Mouse (Mus musculus) lung, postnatal 0 days (tissue): ENCODE data around the gene Vav1. TPM values are rescaled to one million over a fixed set of nuclear protein-coding genes. Genes with fewer than 3 reads are reported as not detected.

Experiments
- ATAC-seq: fragments of 200-750 bp; cut with Nextera tagmentation; 2 replicates; pipeline ENCODE4 v1.8.0; 2017; ENCODE audit warnings: moderate library complexity
- DNase-seq: peaks from one replicate; pipeline ENCODE4 v3.0.0-alpha.2; 2016; ENCODE audit warnings: low spot score
- H3K27ac ChIP-seq: fragments of 300-500 bp; sonication (generic); 2 replicates; pipeline ENCODE4 v1.5.1; 2014; ENCODE audit warnings: antibody characterized with exemption, mild to moderate bottlenecking, low read length, mixed read lengths
- H3K27me3 ChIP-seq: fragments of 300-500 bp; sonication (generic); replicated peaks from 2 replicates; pipeline ENCODE4 v1.6.1; 2014; ENCODE audit warnings: low read length, mixed read lengths; ENCODE audit not compliant: insufficient read depth
- H3K36me3 ChIP-seq: fragments of 300-500 bp; sonication (generic); 2 replicates; pipeline ENCODE4 v1.6.1; 2014; ENCODE audit warnings: low read length, mixed read lengths; ENCODE audit not compliant: insufficient read depth
- H3K4me1 ChIP-seq: fragments of 300-500 bp; sonication (generic); 2 replicates; pipeline ENCODE4 v1.6.1; 2014; ENCODE audit warnings: antibody characterized with exemption, low read depth, low read length, mixed read lengths; ENCODE audit not compliant: insufficient read depth
- H3K4me2 ChIP-seq: fragments of 300-500 bp; sonication (generic); replicated peaks from 2 replicates; pipeline ENCODE4 v1.6.1; 2014; ENCODE audit warnings: low read depth, mild to moderate bottlenecking, low read length, moderate library complexity, mixed read lengths
- H3K4me3 ChIP-seq: fragments of 300-500 bp; sonication (generic); 2 replicates; pipeline ENCODE4 v1.5.1; 2014; ENCODE audit warnings: low read depth, low read length
- H3K9ac ChIP-seq: fragments of 300-500 bp; sonication (generic); replicated peaks from 2 replicates; pipeline ENCODE4 v1.6.1; 2014; ENCODE audit warnings: low read depth, mild to moderate bottlenecking
- H3K9me3 ChIP-seq: fragments of 300-500 bp; sonication (generic); 2 replicates; pipeline ENCODE4 v1.6.1; 2016; ENCODE audit warnings: low read length, mixed read lengths
- CTCF ChIP-seq: IDR thresholded peaks from 2 replicates; pipeline ENCODE4 v1.5.1; 2016; ENCODE audit warnings: antibody characterized with exemption, mild to moderate bottlenecking
- EP300 ChIP-seq: IDR thresholded peaks from 2 replicates; pipeline ENCODE4 v1.6.1; 2016; ENCODE audit warnings: antibody characterized with exemption, mild to moderate bottlenecking, control low read depth
- WGBS: fragments of 180-500 bp; shearing (Covaris S2); extraction: QIAGEN DNeasy Blood & Tissue Kit; methylation state at CpG from one replicate; pipeline ENCODE4 v1.1.7; 2014; 5-methylcytosine and 5-hydroxymethylcytosine counted together
- polyA plus RNA-seq: library from polyadenylated mRNA; unstranded; fragments of >200 nt; fragmentation: Nextera tagmentation; extraction: Ambion mirVana; gene quantifications from 2 replicates; pipeline ENCODE4 v1.2.1, GENCODE M21; 2015

The Vav1 gene
- polyA plus RNA-seq, 1 experiment from 2014 or later: 4.8 TPM

- H3K9ac ChIP-seq: no peak overlapping the region
- DNase-seq: no peak
- no peak overlapping the region for H3K4me3 ChIP-seq
- no peaks in the 10 kb centered on the region for H3K27me3 ChIP-seq
- no peak for ATAC-seq
- 0 out of 2 replicates have a peak, but pooled peaks cover 10% of the 10 kb centered on the region for H3K4me1 ChIP-seq
- H3K36me3 ChIP-seq: peaks cover 20% of the 10 kb centered on the region; the same call in 1 of the 2 replicates
- no peak overlapping the region for H3K4me2 ChIP-seq
- TF ChIP-seq EP300 (no peak), CTCF (no peak)
- no peaks in the 10 kb centered on the region for H3K9me3 ChIP-seq
- 77% methylated on average over 12 of the region's 12 CpGs for WGBS
- no peak overlapping the region for H3K27ac ChIP-seq
These were observed 44.5 kb upstream of the Vav1 start for GRCm38 (mm10) chr17:57234254-57234928.

- no peak for DNase-seq
- Histone ChIP-seq H3K9ac (no peak overlapping the region), H3K36me3 (peaks cover 20% of the 10 kb centered on the region; the same call in 1 of the 2 replicates), H3K4me1 (0 out of 2 replicates have a peak, but pooled peaks cover 7% of the 10 kb centered on the region), H3K4me3 (no peak overlapping the region), H3K9me3 (no peaks in the 10 kb centered on the region), H3K27ac (no peak overlapping the region), H3K4me2 (no peak overlapping the region), H3K27me3 (no peaks in the 10 kb centered on the region)
- no peak for ATAC-seq
- 95% methylated on average over 5 of the region's 5 CpGs for WGBS
- TF ChIP-seq CTCF (no peak), EP300 (no peak)
These were observed 43.1 kb upstream of the Vav1 start for GRCm38 (mm10) chr17:57235803-57236202.

DNA sequence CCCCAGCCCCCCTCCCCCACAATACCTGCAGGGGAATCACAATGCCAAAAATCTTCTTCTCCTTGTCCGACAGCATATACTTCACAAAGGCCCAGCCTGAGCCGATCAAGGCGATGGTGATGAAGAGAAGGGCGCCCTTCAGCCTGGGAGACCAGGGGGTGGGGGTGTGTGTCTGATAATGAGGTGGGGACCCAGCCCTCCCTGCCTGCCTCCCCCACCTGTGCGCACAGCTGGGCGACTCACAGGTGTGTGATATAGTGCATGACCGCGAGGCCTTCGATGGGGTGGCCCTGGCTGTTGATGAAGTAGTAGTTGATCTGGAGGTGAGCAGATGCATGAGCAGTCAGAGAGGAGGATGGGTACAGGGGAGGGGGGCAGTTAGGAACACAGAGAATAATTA lies 41.7 kb upstream of the Vav1 start:
- no peak overlapping the region for H3K27ac ChIP-seq
- TF ChIP-seq EP300: no peak
- TF ChIP-seq CTCF: no peak
- H3K4me2 ChIP-seq: no peak overlapping the region
- H3K36me3 ChIP-seq: peaks cover 20% of the 10 kb centered on the region; the same call in 1 of the 2 replicates
- H3K9me3 ChIP-seq: no peaks in the 10 kb centered on the region
- no peak overlapping the region for H3K9ac ChIP-seq
- ATAC-seq (no peak), DNase-seq (no peak)
- no peak overlapping the region for H3K4me3 ChIP-seq
- H3K27me3 ChIP-seq: no peaks in the 10 kb centered on the region
- H3K4me1 ChIP-seq: no peaks in the 10 kb centered on the region
- 90% methylated on average over 9 of the region's 9 CpGs for WGBS

DNA sequence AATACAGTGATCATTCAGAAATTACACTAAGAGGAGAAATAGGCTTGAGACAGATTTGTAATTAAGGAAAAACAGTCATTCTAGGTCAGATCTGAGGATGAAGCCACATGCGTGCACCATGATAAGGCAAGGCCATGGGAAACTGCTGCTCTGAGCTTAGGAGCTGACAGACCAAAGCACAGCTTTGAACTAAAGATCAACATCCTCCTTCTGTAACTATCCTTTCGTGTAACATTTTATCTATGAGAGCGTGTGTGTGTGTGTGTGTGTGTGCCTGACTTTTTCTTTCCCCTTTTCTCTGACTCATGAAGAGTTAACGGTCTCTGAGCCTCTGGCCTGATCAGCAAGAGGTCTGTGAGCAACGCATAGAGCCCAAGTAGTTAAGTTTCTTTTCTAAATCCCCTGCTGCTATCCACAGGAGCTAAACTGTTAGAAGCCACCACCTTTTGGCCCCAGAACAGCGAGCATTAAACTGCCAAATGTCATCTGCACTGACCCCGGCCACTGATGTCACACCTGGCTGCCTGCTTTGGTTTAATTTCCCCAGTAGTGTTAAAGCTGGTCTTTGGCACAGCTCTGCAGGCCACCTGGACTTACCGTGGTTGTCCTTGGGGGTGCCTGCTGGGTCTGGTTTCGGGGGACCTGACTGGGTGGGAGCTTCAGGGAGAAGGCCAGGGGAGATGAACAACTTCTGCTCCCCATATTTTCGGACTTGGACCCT lies 35.1 kb upstream of the Vav1 start:
- Histone ChIP-seq H3K27ac (no peak overlapping the region), H3K9me3 (no peaks in the 10 kb centered on the region), H3K4me3 (no peak overlapping the region), H3K9ac (no peak overlapping the region), H3K36me3 (peaks cover 8% of the 10 kb centered on the region), H3K27me3 (no peaks in the 10 kb centered on the region), H3K4me1 (0 out of 2 replicates have a peak, but pooled peaks cover 6% of the 10 kb centered on the region), H3K4me2 (no peak overlapping the region)
- DNase-seq: no peak
- no peak for TF ChIP-seq CTCF
- TF ChIP-seq EP300: no peak
- 67% methylated on average over 10 of the region's 10 CpGs for WGBS
- no peak for ATAC-seq

DNA sequence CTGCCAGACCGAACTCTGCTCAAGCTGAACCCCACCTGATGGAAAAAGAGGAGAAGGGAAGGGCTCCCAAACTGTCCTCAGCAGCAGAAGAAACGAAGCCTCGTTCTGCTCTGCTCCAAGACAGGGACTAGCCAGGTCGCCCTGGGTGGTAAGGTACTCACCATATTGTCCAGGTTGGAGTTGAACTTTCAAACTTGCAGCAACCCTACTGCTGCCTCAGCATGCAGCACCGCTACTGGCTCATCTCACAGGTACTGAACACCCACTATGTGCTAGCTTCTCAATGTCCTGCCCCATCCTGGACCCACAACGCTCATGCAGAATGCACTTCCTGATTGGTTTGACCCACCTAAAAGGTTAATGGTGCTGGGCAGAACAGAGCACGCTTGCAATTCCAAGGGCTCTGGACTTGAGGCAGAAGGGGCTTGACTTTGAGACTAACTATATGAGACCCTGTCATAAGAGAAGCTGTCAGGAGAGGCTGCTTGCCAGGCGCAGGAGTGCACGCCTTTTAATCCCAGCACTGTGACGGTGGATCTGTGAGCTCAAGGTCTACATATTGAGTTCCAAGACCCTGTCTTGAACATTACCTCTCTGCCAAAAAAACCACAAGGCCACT lies 33.5 kb upstream of the Vav1 start:
- no peak overlapping the region for H3K4me3 ChIP-seq
- no peak overlapping the region for H3K9ac ChIP-seq
- WGBS: 89% methylated on average over 10 of the region's 10 CpGs
- ATAC-seq (no peak), DNase-seq (no peak)
- H3K27ac ChIP-seq: no peak overlapping the region
- TF ChIP-seq CTCF (no peak), EP300 (no peak)
- H3K27me3 ChIP-seq: no peaks in the 10 kb centered on the region
- H3K9me3 ChIP-seq: no peaks in the 10 kb centered on the region
- no peak overlapping the region for H3K4me2 ChIP-seq
- H3K36me3 ChIP-seq: peaks cover 8% of the 10 kb centered on the region
- H3K4me1 ChIP-seq: 0 out of 2 replicates have a peak, but pooled peaks cover 6% of the 10 kb centered on the region

- TF ChIP-seq EP300 (no peak), CTCF (peak; percentile 54)
- H3K4me2 ChIP-seq: peak overlapping the region; percentile 83
- peak overlapping the region; percentile 80 for H3K4me3 ChIP-seq
- no peaks in the 10 kb centered on the region for H3K27me3 ChIP-seq
- peaks cover 8% of the 10 kb centered on the region for H3K36me3 ChIP-seq
- 3% methylated on average over 18 of the region's 18 CpGs for WGBS
- H3K9ac ChIP-seq: peak overlapping the region; percentile 65
- H3K4me1 ChIP-seq: 0 out of 2 replicates have a peak, but pooled peaks cover 11% of the 10 kb centered on the region
- no peaks in the 10 kb centered on the region for H3K9me3 ChIP-seq
- ATAC-seq (no peak), DNase-seq (peak; percentile 59)
- H3K27ac ChIP-seq: peak overlapping the region; percentile 75
These were observed 32.1 kb upstream of the Vav1 start for GRCm38 (mm10) chr17:57246663-57247392.
